Comparison of ENCODE assay signal across 10 mouse cellular contexts in the genomic region with DNA sequence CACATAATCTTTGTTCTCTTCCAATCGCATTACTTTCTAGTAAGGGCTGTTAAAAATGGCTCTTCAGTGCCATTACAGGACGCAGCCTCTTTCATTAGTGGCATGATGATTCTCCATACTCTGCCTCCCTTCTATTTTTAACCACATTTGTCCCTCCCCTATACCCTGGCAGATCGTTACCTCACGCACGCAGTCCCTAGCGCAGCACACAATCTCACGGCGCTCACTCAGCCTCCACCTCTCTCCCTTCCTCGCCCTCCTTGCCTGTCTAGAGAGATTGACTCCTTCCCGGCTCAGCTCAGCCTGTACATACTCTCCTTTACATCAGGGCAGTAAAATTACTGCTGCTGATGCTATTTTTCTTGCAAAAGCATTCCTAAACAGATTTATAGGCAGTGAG. TPM values are rescaled to one million over a fixed set of nuclear protein-coding genes. Genes with fewer than 3 reads are reported as not detected.
DNase-seq lines count a peak whose midpoint lies in the region; ATAC-seq and TF ChIP-seq lines count a peak whose summit lies in the region.
"Had no signal": no experiment of that assay in that cellular context is flagged by ENCODE, and none has a peak within 500 bp of the region (broad histone marks: within the 10 kb centered on the region; RNA-seq: fewer than 3 reads in every experiment).

No protein-coding gene starts in this region.

- TF ChIP-seq POLR2A in cortical plate, adult 2 months (IDR thresholded peaks at IDR 0.05; ENCODE audit: extremely low read depth, insufficient read depth, low read length): peak; percentile 49; the same call in 1 of the 2 replicates

- H3K36me3 ChIP-seq in kidney, embryonic 14.5 days (ENCODE audit: control insufficient read depth, insufficient read depth, low read length): peaks cover 51% of the 10 kb centered on the region
- peaks cover 6% of the 10 kb centered on the region; the same call in 1 of the 2 replicates for H3K36me3 ChIP-seq in heart, embryonic 11.5 days (ENCODE audit: control insufficient read depth, insufficient read depth, low read length)
- peaks cover 20% of the 10 kb centered on the region for H3K36me3 ChIP-seq in hindbrain, postnatal 0 days (ENCODE audit: insufficient read depth, low read length)

- H3K4me1 ChIP-seq in kidney, embryonic 14.5 days (ENCODE audit: control insufficient read depth, insufficient read depth, low read length): no peaks in the 10 kb centered on the region
- peaks cover 11% of the 10 kb centered on the region for H3K4me1 ChIP-seq in cortical plate, adult 2 months (ENCODE audit: control insufficient read depth, insufficient read depth, low read length)
- H3K4me1 ChIP-seq in heart, embryonic 11.5 days (ENCODE audit: control insufficient read depth, insufficient read depth, low read length): peaks cover 6% of the 10 kb centered on the region; the same call in 1 of the 2 replicates
- no peaks in the 10 kb centered on the region for H3K4me1 ChIP-seq in hindbrain, postnatal 0 days (ENCODE audit: insufficient read depth, low read length)

- H3K4me3 ChIP-seq in kidney, embryonic 14.5 days (ENCODE audit: low read length): no peak overlapping the region
- H3K4me3 ChIP-seq in cortical plate, adult 2 months (ENCODE audit: insufficient read depth, low read length): no peak overlapping the region
- H3K4me3 ChIP-seq in heart, embryonic 11.5 days (ENCODE audit: low read depth, low read length): no peak overlapping the region; the same call in 1 of the 2 replicates
- no peak overlapping the region for H3K4me3 ChIP-seq in hindbrain, postnatal 0 days (ENCODE audit: low read length)

- ATAC-seq in kidney, embryonic 14.5 days (ENCODE audit: low FRiP score, low TSS enrichment): no peak
- ATAC-seq in heart, embryonic 11.5 days (replicated peaks; ENCODE audit: insufficient number of reproducible peaks, low FRiP score, low TSS enrichment): peak; percentile 39; the same call in 1 of the 2 replicates
- ATAC-seq in hindbrain, postnatal 0 days: peak; percentile 62; the same call in 1 of the 2 replicates
- ATAC-seq: intestine, postnatal 0 days had no signal

- no peak for DNase-seq in kidney, adult 18-20 months
- no peak for DNase-seq in hindbrain, postnatal 0 days (ENCODE audit: low spot score)
- no peak for DNase-seq in spleen, postnatal 36 days (ENCODE audit: low spot score in 2 of 2)
- DNase-seq in urinary bladder, postnatal 25 days (ENCODE audit: low spot score): no peak
- DNase-seq in testis, postnatal 14 days (ENCODE audit: low spot score): no peak
- DNase-seq: thymus, postnatal 25 days had no signal

- WGBS in kidney, embryonic 14.5 days: 61% methylated on average over 10 of the region's 10 CpGs
- WGBS in heart, embryonic 11.5 days (ENCODE audit: insufficient replicate concordance): 42% methylated on average over 10 of the region's 10 CpGs
- whole genome bisulfite sequencing in hindbrain, postnatal 0 days: 75% methylated on average over 10 of the region's 10 CpGs

- no peak for TF ChIP-seq CTCF in cortical plate, adult 2 months (IDR thresholded peaks at IDR 0.05; ENCODE audit: extremely low read depth, insufficient read depth, low read length)
- no peak for TF ChIP-seq CTCF in hindbrain, postnatal 0 days (IDR thresholded peaks at IDR 0.05; ENCODE audit: low read depth)

- no peak overlapping the region for H3K9ac ChIP-seq in kidney, embryonic 14.5 days (ENCODE audit: low read depth, low read length)
- H3K9ac ChIP-seq in heart, embryonic 11.5 days (ENCODE audit: low read depth, low read length): 0 out of 2 replicates have a peak overlapping the region, but pooled peaks have one; percentile 28
- H3K9ac ChIP-seq in hindbrain, postnatal 0 days (replicated peaks; ENCODE audit: low read length): no peak overlapping the region

- H3K9me3 ChIP-seq in kidney, embryonic 14.5 days (ENCODE audit: control insufficient read depth, low read length): no peaks in the 10 kb centered on the region
- no peaks in the 10 kb centered on the region for H3K9me3 ChIP-seq in heart, embryonic 11.5 days (replicated peaks; ENCODE audit: control insufficient read depth, low read length)
- H3K9me3 ChIP-seq in hindbrain, postnatal 0 days (ENCODE audit: low read length): no peaks in the 10 kb centered on the region

- no peaks in the 10 kb centered on the region for H3K27me3 ChIP-seq in kidney, embryonic 14.5 days (ENCODE audit: control insufficient read depth, insufficient read depth, low read length)
- no peaks in the 10 kb centered on the region for H3K27me3 ChIP-seq in heart, embryonic 11.5 days (ENCODE audit: control insufficient read depth, insufficient read depth, low read length)
- H3K27me3 ChIP-seq in hindbrain, postnatal 0 days (ENCODE audit: insufficient read depth, low read length): no peaks in the 10 kb centered on the region

- H3K4me2 ChIP-seq in kidney, embryonic 14.5 days (replicated peaks; ENCODE audit: low read depth, low read length): no peak overlapping the region
- H3K4me2 ChIP-seq in heart, embryonic 11.5 days: peak overlapping the region; percentile 51
- no peak overlapping the region for H3K4me2 ChIP-seq in hindbrain, postnatal 0 days (ENCODE audit: low read depth, low read length)

- peak overlapping the region; percentile 37; the same call in 1 of the 2 replicates for H3K27ac ChIP-seq in kidney, embryonic 14.5 days (ENCODE audit: low read depth, low read length)
- H3K27ac ChIP-seq in cortical plate, adult 2 months (ENCODE audit: insufficient read depth, low read length): peak overlapping the region; percentile 52; the same call in 1 of the 2 replicates
- H3K27ac ChIP-seq in heart, embryonic 11.5 days (ENCODE audit: low read depth, low read length): 0 out of 2 replicates have a peak overlapping the region, but pooled peaks have one; percentile 7
- no peak overlapping the region for H3K27ac ChIP-seq in hindbrain, postnatal 0 days

RNA-seq across cellular contexts. Expression of a gene that starts 38.6 kb away (rescaled TPM):
- 34.6 and 42.1 TPM in 2 replicates for polyA plus RNA-seq in kidney, embryonic 14.5 days (2014; fragmentation: Nextera tagmentation; extraction: Ambion mirVana)
- 30.0 and 33.5 TPM in 2 replicates for polyA plus RNA-seq in cortical plate, adult 2 months (2012; rRNA removed)
- polyA plus RNA-seq in heart, embryonic 11.5 days (2014; fragmentation: Nextera tagmentation; extraction: Ambion mirVana): 23.3 and 26.5 TPM in 2 replicates
- total RNA-seq in hindbrain, postnatal 0 days (2014; rRNA removed): 15.7 and 17.5 TPM in 2 replicates
- 13.4 and 16.0 TPM in 2 replicates for polyA plus RNA-seq in hindbrain, postnatal 0 days (2015; fragmentation: Nextera tagmentation; extraction: Ambion mirVana)

RNA-seq across cellular contexts. Expression of a gene that starts 38.7 kb away (rescaled TPM):
- 21.8 and 27.7 TPM in 2 replicates for polyA plus RNA-seq in kidney, embryonic 14.5 days (2014; fragmentation: Nextera tagmentation; extraction: Ambion mirVana)
- polyA plus RNA-seq in cortical plate, adult 2 months (2012; rRNA removed): 138 and 151 TPM in 2 replicates
- polyA plus RNA-seq in heart, embryonic 11.5 days (2014; fragmentation: Nextera tagmentation; extraction: Ambion mirVana): 16.6 and 19.5 TPM in 2 replicates
- total RNA-seq in hindbrain, postnatal 0 days (2014; rRNA removed): 25.5 and 25.7 TPM in 2 replicates
- polyA plus RNA-seq in hindbrain, postnatal 0 days (2015; fragmentation: Nextera tagmentation; extraction: Ambion mirVana): 94.3 and 104 TPM in 2 replicates
